Mouse (Mus musculus) kidney, postnatal 10 days (tissue): ENCODE results near the gene Ldhc.
A peak's percentile ranks its signal among the peaks of the same experiment; 100 is the strongest.
"Not testable (repeated sequence)": the region's sequence is repeated elsewhere in the genome, so short reads cannot be mapped to it uniquely, and the experiment has no call there.

Source experiments
- DNase-seq: peaks from one replicate; pipeline ENCODE4 v3.0.0; 2021; ENCODE audit warnings: mixed read lengths

Gene Ldhc

DNA sequence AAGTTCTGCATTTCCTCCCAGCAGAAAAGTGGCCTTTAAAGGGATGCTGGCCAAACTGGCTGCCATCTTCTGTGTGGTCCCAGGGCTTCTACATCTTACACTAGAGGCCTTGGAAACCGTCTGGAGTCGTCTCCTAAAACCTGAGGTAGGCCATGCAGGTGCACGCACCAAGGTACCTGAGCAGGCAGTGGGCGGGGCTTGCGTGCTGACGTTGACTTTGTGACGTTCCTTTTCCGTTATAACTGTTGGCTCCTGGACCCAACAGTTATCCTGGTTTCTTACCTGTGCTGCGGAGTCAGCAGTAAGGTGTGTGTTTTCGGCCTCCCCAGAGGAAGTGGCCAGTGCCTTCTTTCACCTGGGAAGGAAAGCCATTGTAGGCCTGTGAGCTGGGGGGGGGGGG is at the start of gene Ldhc:
Gene Ldhc, plus strand, starts transcription at position 208 of the 400 bp plus-strand sequence.
- DNase-seq: no peak

DNA sequence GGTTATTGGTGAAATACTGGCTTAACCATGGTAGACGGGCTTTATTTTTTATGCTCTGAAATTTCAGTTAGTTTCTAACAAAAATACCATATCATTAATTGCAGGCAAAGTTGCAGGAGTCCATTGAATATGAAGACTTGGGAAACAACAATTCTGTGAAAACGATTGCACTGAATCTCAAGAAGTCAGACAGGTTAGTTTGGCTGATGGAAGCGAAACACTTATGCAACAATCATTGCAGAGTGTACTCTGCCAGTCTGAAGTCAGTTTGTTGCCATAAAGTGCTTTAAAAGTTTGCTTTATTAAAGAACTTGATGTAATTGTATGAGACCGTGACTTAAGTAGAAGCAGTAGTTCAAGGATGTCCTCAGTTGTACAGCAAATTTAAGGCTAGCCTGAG is 47.0 kb upstream of the Ldhc start:
- no peak for DNase-seq

DNA sequence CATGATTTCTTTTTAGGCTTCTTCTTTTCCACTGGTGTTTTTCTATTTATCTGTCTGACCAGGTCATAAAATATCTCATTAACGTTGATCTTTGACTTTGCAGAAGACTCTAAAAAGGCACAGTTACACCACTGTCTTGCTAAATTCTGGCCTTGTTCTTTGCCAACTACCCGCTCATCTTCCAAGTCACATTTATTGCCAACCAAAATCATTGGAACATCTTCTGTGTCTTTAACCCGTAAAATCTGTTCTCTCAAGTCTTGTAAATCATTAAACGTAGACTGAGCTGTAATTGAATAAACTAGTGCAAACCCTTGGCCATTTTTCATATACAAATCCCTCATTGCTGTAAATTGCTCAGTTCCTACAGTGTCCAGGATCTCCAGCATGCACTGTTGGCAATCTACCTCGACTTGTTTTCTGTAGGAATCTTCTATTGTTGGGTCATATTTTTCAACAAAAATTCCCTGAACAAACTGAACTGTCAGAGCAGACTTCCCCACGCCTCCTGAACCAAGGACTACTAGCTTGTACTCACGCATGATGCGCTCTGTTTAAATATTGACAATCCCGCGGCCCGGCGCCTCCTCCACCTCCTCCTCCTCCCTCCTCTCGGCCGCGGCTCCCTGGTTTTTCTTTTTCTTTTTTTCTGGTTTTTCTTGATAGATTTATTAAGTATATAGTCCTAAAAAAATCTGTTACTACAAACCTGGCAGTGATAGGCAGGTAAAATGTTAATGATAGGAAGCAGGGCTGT is 39.9 kb upstream of the Ldhc start:
- DNase-seq: peak; percentile 33

GRCm38 (mm10) chr7:46827046-46827802 is 33.8 kb upstream of the Ldhc start:
- DNase-seq: peak; percentile 49

GRCm38 (mm10) chr7:46827803-46828184 is 33.2 kb upstream of the Ldhc start:
- no peak for DNase-seq

- no peak for DNase-seq
Observed at GRCm38 (mm10) chr7:46829911-46830310, 31.1 kb upstream of the Ldhc start.

- peak; percentile 67 for DNase-seq
Observed at GRCm38 (mm10) chr7:46830799-46831590, 30.0 kb upstream of the Ldhc start.

GRCm38 (mm10) chr7:46831693-46832092 is 29.3 kb upstream of the Ldhc start:
- no peak for DNase-seq

GRCm38 (mm10) chr7:46832112-46832810 is 28.7 kb upstream of the Ldhc start:
- not testable (repeated sequence) for DNase-seq

GRCm38 (mm10) chr7:46833266-46833665 is 27.7 kb upstream of the Ldhc start:
- peak; percentile 88 for DNase-seq

- no peak for DNase-seq
Observed at GRCm38 (mm10) chr7:46833670-46834255, 27.2 kb upstream of the Ldhc start.

- peak; percentile 47 for DNase-seq
Observed at GRCm38 (mm10) chr7:46834994-46835610, 25.9 kb upstream of the Ldhc start.

DNA sequence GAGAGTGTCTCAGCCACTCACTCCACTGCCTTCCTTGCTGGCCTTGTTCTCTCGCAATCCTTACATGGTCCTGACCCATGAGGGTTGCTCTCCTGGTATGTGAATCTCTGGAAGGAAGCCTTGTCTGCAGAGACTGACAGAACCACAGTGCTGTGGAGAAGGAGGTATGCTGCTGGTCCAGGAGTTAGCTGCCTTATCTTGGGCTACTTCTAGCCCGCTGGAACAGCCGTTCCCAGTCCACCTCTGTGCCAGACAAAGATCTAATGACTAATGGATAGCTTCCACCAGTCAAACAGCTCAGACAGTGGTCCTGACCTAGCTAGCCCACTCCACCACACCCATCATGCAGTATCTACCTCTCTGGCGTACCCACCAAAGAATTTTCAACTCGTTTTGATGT is 24.6 kb upstream of the Ldhc start:
- no peak for DNase-seq

DNA sequence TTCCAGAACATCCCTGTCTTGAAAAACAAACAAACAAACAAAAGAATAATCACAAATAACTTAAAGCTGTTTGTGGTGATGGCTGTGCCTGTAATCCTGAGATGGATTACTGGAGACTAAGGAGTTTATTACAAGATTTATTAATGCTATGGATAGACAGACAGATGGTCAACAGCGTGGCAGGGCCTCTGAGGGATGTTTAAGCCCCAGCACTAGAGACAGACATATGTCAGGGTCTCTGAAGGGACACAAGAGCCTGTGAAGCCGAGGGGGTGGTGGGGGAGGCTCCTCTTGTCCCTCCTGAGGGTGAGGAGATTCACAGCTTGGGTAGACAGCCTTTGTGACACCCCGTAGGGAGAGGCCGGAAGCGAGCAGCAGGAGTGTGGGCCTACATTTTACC is 23.9 kb upstream of the Ldhc start:
- no peak for DNase-seq

DNA sequence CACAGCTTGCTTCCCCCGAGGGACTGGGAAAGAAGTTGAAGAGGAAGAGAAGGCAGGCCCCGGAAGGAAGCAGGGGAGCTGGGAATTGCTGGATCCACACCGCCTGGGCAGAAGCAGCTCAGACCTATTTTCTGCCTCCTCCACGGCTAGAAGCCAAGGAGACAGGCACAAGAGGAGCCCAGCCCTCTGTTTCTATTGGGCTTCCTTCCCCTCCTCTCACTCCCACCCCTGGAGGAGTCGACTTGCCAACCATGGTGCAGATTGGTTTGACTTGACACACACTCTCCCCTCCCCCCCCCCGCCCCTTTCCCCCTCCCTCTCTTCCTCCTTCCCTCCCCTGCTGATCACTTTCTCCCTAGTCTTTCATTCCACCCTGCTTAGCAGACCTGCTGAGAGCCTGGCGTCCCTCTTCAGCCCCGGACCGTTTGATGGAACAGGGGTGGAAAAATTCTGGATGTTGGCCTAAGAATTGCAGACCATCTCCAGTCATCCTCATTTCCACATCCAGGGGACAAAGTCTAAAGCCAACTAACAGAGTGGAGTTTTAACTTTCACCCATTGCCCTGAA is 22.8 kb upstream of the Ldhc start:
- peak; percentile 69 for DNase-seq

GRCm38 (mm10) chr7:46838891-46839302 is 22.1 kb upstream of the Ldhc start:
- peak; percentile 84 for DNase-seq

- peak; percentile 66 for DNase-seq
Observed at GRCm38 (mm10) chr7:46839446-46839845, 21.6 kb upstream of the Ldhc start.

- DNase-seq: no peak
Observed at GRCm38 (mm10) chr7:46839861-46840260, 21.1 kb upstream of the Ldhc start.

DNA sequence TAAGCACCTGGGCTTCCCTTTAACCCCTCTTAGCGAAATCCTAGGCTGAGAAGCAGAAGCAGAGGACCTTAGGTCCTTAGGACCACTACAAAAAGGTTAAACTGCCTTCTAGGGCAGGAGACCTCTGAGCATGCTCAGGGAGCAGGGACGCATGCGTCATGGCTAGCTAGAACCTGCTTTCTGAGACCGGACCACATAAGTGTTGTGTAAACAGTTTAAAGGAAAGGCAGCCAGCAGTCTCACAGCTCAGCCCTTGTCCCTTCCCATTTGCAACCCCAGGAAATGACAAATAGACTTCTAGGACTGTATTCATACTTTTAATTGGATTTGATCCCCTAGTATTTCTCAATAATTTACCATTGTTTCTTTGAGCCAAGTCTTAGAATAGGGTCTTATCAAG is 20.7 kb upstream of the Ldhc start:
- DNase-seq: peak; percentile 28

DNA sequence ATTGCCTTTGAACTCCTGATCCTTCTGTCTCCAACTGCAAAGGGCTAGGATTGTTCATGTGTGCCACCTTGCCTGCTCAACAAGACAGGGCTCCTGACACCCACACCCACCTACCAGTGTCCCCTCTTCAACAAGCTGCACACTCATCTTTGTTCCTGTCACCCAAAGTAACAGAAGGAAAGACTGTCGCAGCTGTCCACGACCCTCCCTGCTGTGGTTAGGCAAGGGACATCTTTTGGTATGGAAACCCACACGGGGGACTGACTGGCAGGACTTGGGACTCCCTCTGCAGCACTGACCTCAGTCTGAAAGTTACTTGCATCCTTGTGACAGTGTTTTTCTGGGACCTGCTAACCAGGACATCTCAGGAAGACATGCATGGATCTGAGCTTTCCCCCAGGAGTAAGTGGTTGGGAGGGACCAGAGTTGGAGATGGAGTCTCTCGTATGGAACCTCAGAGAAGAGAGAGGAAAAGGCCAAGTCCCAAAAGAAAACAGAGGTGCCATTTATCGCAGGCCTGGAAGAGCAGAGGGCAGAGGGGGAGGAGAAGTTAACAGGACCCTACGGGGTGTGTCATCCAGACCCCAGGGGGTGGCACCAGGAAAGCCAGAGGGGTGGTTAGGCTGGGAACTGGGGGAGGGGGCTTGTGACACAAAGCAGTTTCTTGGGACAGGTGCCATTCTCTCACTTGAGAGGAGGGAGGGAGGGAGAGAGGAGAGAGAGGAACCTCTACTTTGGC is 20.0 kb upstream of the Ldhc start, which contains the start of gene Ldha:
Gene Ldha, plus strand, starts transcription at position 689 of the 739 bp plus-strand sequence.
- DNase-seq: no peak

DNA sequence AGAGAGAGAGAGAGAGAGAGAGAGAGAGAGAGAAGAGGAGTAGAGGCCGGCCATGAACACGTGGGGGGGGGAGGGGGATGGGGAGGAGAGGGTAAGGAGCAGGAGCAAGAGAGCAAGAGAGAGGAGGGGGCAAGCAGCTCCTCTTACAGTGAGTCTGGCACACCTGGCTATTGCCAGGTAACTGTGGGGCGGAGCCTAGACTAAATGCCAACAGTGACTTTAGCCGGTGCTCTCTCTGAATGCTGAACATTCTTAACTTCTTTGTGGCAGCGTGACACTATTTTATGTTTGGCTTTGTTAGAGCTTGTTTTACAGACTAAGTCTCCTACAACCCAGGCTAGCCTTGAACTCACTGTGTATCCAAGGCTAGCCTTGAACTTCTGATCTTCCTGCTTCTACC is 18.7 kb upstream of the Ldhc start:
- DNase-seq: no peak
